Mouse (Mus musculus) limb, embryonic 13.5 days (tissue): ENCODE measurements around the gene C77080. TPM values are rescaled to one million over a fixed set of nuclear protein-coding genes. Genes with fewer than 3 reads are reported as not detected.

Source experiments
- ATAC-seq: fragments of 200-750 bp; cut with Nextera tagmentation; 2 replicates; pipeline ENCODE4 v1.8.0; 2017; ENCODE audit warnings: low read depth, moderate number of reproducible peaks, moderate TSS enrichment; ENCODE audit not compliant: low FRiP score
- H3K27ac ChIP-seq: fragments of 300-500 bp; sonication (generic); 2 replicates; pipeline ENCODE4 v1.5.1; 2015; ENCODE audit warnings: inconsistent platforms, mild to moderate bottlenecking, moderate library complexity
- H3K27me3 ChIP-seq: fragments of 300-500 bp; sonication (generic); 2 replicates; pipeline ENCODE4 v1.6.1; 2015; ENCODE audit warnings: mild to moderate bottlenecking, inconsistent platforms
- H3K36me3 ChIP-seq: fragments of 300-500 bp; sonication (generic); 2 replicates; pipeline ENCODE4 v1.6.1; 2015; ENCODE audit warnings: inconsistent platforms, mild to moderate bottlenecking, moderate library complexity
- H3K4me1 ChIP-seq: fragments of 300-500 bp; sonication (generic); 2 replicates; pipeline ENCODE4 v1.6.1; 2015; ENCODE audit warnings: inconsistent platforms
- H3K4me2 ChIP-seq: fragments of 300-500 bp; sonication (generic); replicated peaks from 2 replicates; pipeline ENCODE4 v1.6.1; 2015; ENCODE audit warnings: inconsistent platforms, mild to moderate bottlenecking, moderate library complexity
- H3K4me3 ChIP-seq: fragments of 300-500 bp; sonication (generic); 2 replicates; pipeline ENCODE4 v1.5.1; 2015; ENCODE audit warnings: moderate library complexity, mild to moderate bottlenecking, inconsistent platforms
- H3K9ac ChIP-seq: fragments of 300-500 bp; sonication (generic); 2 replicates; pipeline ENCODE4 v1.6.1; 2015; ENCODE audit warnings: mild to moderate bottlenecking, inconsistent platforms
- H3K9me3 ChIP-seq: fragments of 300-500 bp; sonication (generic); 2 replicates; pipeline ENCODE4 v1.6.1; 2016; ENCODE audit warnings: inconsistent platforms
- WGBS: fragments of 180-500 bp; shearing (Covaris S2); methylation state at CpG from one replicate; pipeline ENCODE4 v1.1.7; 2015; 5-methylcytosine and 5-hydroxymethylcytosine counted together
- polyA plus RNA-seq: library from polyadenylated mRNA; unstranded; fragments of >200 nt; fragmentation: Nextera tagmentation; extraction: Ambion mirVana; gene quantifications from 2 replicates; pipeline ENCODE4 v1.2.1, GENCODE M21; 2015

Gene C77080
- polyA plus RNA-seq, 1 experiment from 2014 or later: 7.9 TPM

- no peaks in the 10 kb centered on the region for H3K9me3 ChIP-seq
- 0 out of 2 replicates have a peak within 1 kb of the TSS, but pooled peaks have one; percentile 44 for H3K27ac ChIP-seq
- H3K9ac ChIP-seq: peak within 1 kb of the TSS; percentile 72
- H3K27me3 ChIP-seq: peaks cover 31% of the 10 kb centered on the region
- peaks cover 17% of the 10 kb centered on the region for H3K4me1 ChIP-seq
- peak within 1 kb of the TSS; percentile 55 for H3K4me3 ChIP-seq
- peak; percentile 46 for ATAC-seq
- no peaks in the 10 kb centered on the region for H3K36me3 ChIP-seq
- WGBS: under 1% methylated on average over 48 of the region's 53 CpGs
- H3K4me2 ChIP-seq: peak within 1 kb of the TSS; percentile 96
These were observed 26.3 kb upstream of the C77080 start, which contains the start of gene Sync for GRCm38 (mm10) chr4:129287472-129287981. Gene Sync, plus strand, starts transcription at chr4:129287617.

- Histone ChIP-seq H3K4me1 (peaks cover 17% of the 10 kb centered on the region), H3K27ac (no peak overlapping the region), H3K9me3 (no peaks in the 10 kb centered on the region), H3K27me3 (peaks cover 31% of the 10 kb centered on the region), H3K4me3 (peak overlapping the region; percentile 55), H3K4me2 (peak overlapping the region; percentile 96), H3K36me3 (no peaks in the 10 kb centered on the region), H3K9ac (peak overlapping the region; percentile 72)
- ATAC-seq: peak; percentile 74
- 2% methylated on average over 28 of the region's 28 CpGs for WGBS
These were observed 25.7 kb upstream of the C77080 start for GRCm38 (mm10) chr4:129286683-129287471.

GRCm38 (mm10) chr4:129286001-129286682 lies 24.9 kb upstream of the C77080 start:
- H3K27ac ChIP-seq: no peak overlapping the region
- WGBS: 51% methylated on average over 5 of the region's 5 CpGs
- peak overlapping the region; percentile 96 for H3K4me2 ChIP-seq
- peaks cover 17% of the 10 kb centered on the region for H3K4me1 ChIP-seq
- no peaks in the 10 kb centered on the region for H3K9me3 ChIP-seq
- peak overlapping the region; percentile 55 for H3K4me3 ChIP-seq
- no peaks in the 10 kb centered on the region for H3K36me3 ChIP-seq
- peaks cover 31% of the 10 kb centered on the region for H3K27me3 ChIP-seq
- ATAC-seq: peak; percentile 42; the same call in 1 of the 2 replicates
- peak overlapping the region; percentile 72 for H3K9ac ChIP-seq

GRCm38 (mm10) chr4:129284685-129285084 lies 23.5 kb upstream of the C77080 start:
- Histone ChIP-seq H3K36me3 (no peaks in the 10 kb centered on the region), H3K9ac (no peak overlapping the region), H3K9me3 (no peaks in the 10 kb centered on the region), H3K4me2 (no peak overlapping the region), H3K27ac (no peak overlapping the region), H3K27me3 (peaks cover 31% of the 10 kb centered on the region), H3K4me1 (peaks cover 17% of the 10 kb centered on the region), H3K4me3 (no peak overlapping the region)
- no peak for ATAC-seq
- 77% methylated on average over 2 of the region's 2 CpGs for WGBS

GRCm38 (mm10) chr4:129283226-129283625 lies 22.0 kb upstream of the C77080 start:
- H3K9ac ChIP-seq: no peak overlapping the region
- no peak for ATAC-seq
- WGBS: 91% methylated on average over 5 of the region's 5 CpGs
- H3K4me2 ChIP-seq: no peak overlapping the region
- no peak overlapping the region for H3K4me3 ChIP-seq
- H3K27me3 ChIP-seq: peaks cover 24% of the 10 kb centered on the region
- no peaks in the 10 kb centered on the region for H3K36me3 ChIP-seq
- peaks cover 17% of the 10 kb centered on the region for H3K4me1 ChIP-seq
- H3K9me3 ChIP-seq: no peaks in the 10 kb centered on the region
- no peak overlapping the region for H3K27ac ChIP-seq

- no peak for ATAC-seq
- peaks cover 20% of the 10 kb centered on the region for H3K27me3 ChIP-seq
- 79% methylated on average over 5 of the region's 5 CpGs for WGBS
- no peak overlapping the region for H3K27ac ChIP-seq
- no peak overlapping the region for H3K4me2 ChIP-seq
- no peaks in the 10 kb centered on the region for H3K9me3 ChIP-seq
- no peak overlapping the region for H3K4me3 ChIP-seq
- no peaks in the 10 kb centered on the region for H3K36me3 ChIP-seq
- H3K9ac ChIP-seq: no peak overlapping the region
- peaks cover 15% of the 10 kb centered on the region for H3K4me1 ChIP-seq
These were observed 21.6 kb upstream of the C77080 start for GRCm38 (mm10) chr4:129282786-129283185.

GRCm38 (mm10) chr4:129276453-129276865 lies 15.3 kb upstream of the C77080 start:
- peak overlapping the region; percentile 23; the same call in 1 of the 2 replicates for H3K4me2 ChIP-seq
- no peak overlapping the region for H3K4me3 ChIP-seq
- H3K4me1 ChIP-seq: peaks cover 9% of the 10 kb centered on the region
- 3% methylated on average over 18 of the region's 18 CpGs for WGBS
- no peak overlapping the region for H3K27ac ChIP-seq
- no peaks in the 10 kb centered on the region for H3K27me3 ChIP-seq
- no peaks in the 10 kb centered on the region for H3K36me3 ChIP-seq
- H3K9ac ChIP-seq: no peak overlapping the region
- 0 out of 2 replicates have a peak, but pooled peaks have one; percentile 16 for ATAC-seq
- no peaks in the 10 kb centered on the region for H3K9me3 ChIP-seq

GRCm38 (mm10) chr4:129272756-129273046 lies 11.5 kb upstream of the C77080 start:
- Histone ChIP-seq H3K4me2 (no peak overlapping the region), H3K27ac (no peak overlapping the region), H3K27me3 (no peaks in the 10 kb centered on the region), H3K9ac (no peak overlapping the region), H3K9me3 (no peaks in the 10 kb centered on the region), H3K4me1 (peaks cover 9% of the 10 kb centered on the region), H3K36me3 (no peaks in the 10 kb centered on the region), H3K4me3 (no peak overlapping the region)
- 37% methylated on average over 5 of the region's 5 CpGs for WGBS
- no peak for ATAC-seq

GRCm38 (mm10) chr4:129271991-129272755 lies 11.0 kb upstream of the C77080 start:
- peak; percentile 14; the same call in 1 of the 2 replicates for ATAC-seq
- no peak overlapping the region for H3K27ac ChIP-seq
- H3K4me1 ChIP-seq: peaks cover 9% of the 10 kb centered on the region
- no peak overlapping the region for H3K4me3 ChIP-seq
- H3K36me3 ChIP-seq: no peaks in the 10 kb centered on the region
- H3K4me2 ChIP-seq: peak overlapping the region; percentile 43
- no peaks in the 10 kb centered on the region for H3K9me3 ChIP-seq
- no peaks in the 10 kb centered on the region for H3K27me3 ChIP-seq
- WGBS: 21% methylated on average over 15 of the region's 15 CpGs
- H3K9ac ChIP-seq: no peak overlapping the region

- Histone ChIP-seq H3K9ac (no peak overlapping the region), H3K27me3 (no peaks in the 10 kb centered on the region), H3K36me3 (no peaks in the 10 kb centered on the region), H3K4me1 (peaks cover 12% of the 10 kb centered on the region), H3K9me3 (no peaks in the 10 kb centered on the region), H3K4me2 (no peak overlapping the region), H3K4me3 (no peak overlapping the region), H3K27ac (no peak overlapping the region)
- 55% methylated on average over 1 of the region's 1 CpGs for WGBS
- ATAC-seq: no peak
These were observed 7.5 kb upstream of the C77080 start for GRCm38 (mm10) chr4:129268698-129269097.

- 88% methylated on average over 5 of the region's 5 CpGs for WGBS
- Histone ChIP-seq H3K9me3 (no peaks in the 10 kb centered on the region), H3K4me3 (no peak overlapping the region), H3K36me3 (no peaks in the 10 kb centered on the region), H3K27ac (no peak overlapping the region), H3K4me2 (no peak overlapping the region), H3K9ac (no peak overlapping the region), H3K4me1 (peaks cover 12% of the 10 kb centered on the region), H3K27me3 (no peaks in the 10 kb centered on the region)
- ATAC-seq: no peak
These were observed 5.6 kb upstream of the C77080 start for GRCm38 (mm10) chr4:129266821-129267220.

GRCm38 (mm10) chr4:129266191-129266590 lies 5.0 kb upstream of the C77080 start:
- ATAC-seq: no peak
- Histone ChIP-seq H3K27me3 (no peaks in the 10 kb centered on the region), H3K9ac (no peak overlapping the region), H3K4me2 (no peak overlapping the region), H3K4me1 (peaks cover 12% of the 10 kb centered on the region), H3K36me3 (no peaks in the 10 kb centered on the region), H3K27ac (no peak overlapping the region), H3K4me3 (no peak overlapping the region), H3K9me3 (no peaks in the 10 kb centered on the region)
- WGBS: 93% methylated on average over 4 of the region's 4 CpGs
